Mouse (Mus musculus) spleen, postnatal 10 days (tissue): ENCODE measurements at regions not wholly inside any gene's neighbourhood (a gene's known extent, or its start where the extent isn't known, plus 50 kb on each side); places are given as distances from the start of the nearest gene placed in this dataset.
A peak's percentile ranks its signal among the peaks of the same experiment; 100 is the strongest.

Experiments used
- DNase-seq, 2 experiments: peaks; one replicate each; pipeline ENCODE4 v3.0.0; 2021 to 2022; ENCODE audit warnings: low spot score in 2 of 2

DNA sequence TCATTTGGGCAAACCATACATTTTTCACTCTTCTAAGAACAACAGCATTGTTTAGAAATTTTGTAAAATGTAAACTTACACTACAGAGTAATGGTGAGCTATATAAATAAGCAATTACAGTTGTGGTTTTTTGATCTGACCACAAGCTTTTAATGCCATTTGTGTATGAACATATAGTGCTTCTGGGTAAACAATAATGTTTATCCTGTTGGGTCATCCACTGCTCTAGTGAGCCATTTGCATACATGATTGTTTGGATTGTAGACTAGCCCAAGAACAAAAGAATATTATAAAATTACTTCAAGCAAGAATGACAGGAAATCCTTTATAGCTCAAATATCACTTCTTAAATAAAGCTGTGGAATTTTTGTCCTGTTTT is 68.4 kb upstream of the Zeb2 start:
- DNase-seq: no peak

DNA sequence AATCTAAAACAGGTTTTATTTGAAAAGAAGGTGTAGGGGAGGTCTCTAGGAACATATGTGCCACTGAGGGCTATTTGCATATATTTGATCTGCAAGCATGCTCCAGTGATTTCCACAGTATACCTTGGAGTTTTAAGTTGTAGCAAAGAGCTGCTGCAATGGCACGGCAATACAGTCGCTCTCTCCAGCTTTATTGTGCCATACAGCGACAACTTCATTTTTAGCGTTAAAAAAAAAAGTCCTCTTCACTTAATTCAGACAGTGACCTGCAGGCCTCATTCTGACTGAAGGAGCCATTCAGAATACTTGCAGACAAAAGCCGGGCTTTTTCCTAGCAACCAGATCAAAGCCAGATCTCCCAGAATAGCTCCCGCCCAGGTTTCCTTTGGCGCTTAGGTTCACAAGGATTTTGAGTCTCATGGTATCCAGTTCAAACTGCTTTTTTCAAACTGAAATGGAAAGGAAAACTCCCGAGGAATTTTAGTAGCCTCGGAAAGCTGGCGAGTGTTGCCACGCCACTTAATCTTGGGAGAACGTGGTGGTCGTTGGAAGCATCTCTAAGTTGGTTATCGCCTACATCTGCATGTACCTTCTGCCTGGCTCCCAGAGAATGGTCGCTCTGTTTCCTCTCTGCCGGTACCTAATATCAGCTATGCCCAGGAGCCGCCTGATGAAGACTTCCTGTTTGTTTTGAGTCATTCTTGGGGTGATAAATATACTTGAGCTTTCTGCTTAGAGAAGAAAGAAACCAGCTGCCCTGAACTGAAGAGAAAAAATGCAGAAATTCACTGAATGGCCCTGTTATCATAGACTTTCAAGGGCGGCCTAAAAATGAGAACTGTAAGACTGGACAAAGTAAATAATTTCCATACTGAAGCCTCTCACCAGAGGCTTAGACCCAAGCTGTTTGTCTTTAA is 67.8 kb upstream of the Zeb2 start:
- no peak for DNase-seq

- DNase-seq: no peak
These were observed 67.0 kb upstream of the Zeb2 start for GRCm38 (mm10) chr2:45184149-45184548.

GRCm38 (mm10) chr2:45182876-45183275 is 65.7 kb upstream of the Zeb2 start:
- no peak for DNase-seq

GRCm38 (mm10) chr2:45181552-45181951 is 64.4 kb upstream of the Zeb2 start:
- DNase-seq: no peak

DNA sequence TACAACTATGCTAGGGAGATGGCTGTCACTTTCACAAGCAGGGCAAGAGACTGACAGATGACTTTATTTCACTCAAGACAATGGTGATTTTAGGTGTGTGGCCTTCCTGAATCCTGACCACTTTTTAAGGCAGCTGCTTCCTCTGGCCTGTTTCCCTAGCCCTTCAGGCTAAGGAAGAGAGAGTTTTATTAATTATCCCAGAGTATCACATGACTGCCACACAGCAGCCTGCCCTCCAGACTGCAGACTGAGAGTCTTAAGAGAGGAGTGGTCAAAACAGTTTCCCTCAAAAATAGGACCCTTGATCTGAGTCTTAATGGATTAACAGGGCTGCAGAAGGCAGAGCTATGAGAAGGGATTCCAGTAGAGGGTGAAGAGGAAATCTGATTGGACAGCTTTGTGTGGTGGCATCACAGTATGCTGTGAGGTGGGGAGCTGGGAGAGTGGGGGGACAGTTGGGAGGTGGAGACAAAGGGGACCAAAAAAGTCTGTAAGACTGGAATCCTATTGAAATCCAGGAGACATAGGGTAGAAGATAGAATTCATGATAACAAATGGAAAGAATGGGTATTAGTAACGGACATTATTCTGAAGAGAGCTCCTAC is 61.8 kb upstream of the Zeb2 start:
- DNase-seq: no peak

DNA sequence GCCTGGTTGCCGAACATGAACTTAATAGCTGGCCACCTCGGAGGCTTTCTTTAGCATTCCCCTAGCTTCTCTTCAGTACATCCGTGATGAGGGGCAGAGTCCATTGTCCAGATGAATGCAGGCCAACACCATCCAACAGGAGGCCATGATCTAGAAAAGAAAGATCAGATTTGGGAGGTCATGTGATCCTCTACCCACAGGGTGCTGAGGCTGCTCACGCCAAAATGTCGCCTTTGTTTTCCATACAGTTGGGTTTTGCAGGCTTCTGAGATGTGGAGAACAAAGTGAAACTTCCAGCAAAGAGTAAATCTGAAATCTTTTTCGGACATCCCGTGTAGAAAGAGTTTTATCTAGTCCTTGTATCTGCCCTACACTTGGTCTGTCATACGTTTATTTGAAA is 55.2 kb upstream of the Zeb2 start:
- DNase-seq: no peak

DNA sequence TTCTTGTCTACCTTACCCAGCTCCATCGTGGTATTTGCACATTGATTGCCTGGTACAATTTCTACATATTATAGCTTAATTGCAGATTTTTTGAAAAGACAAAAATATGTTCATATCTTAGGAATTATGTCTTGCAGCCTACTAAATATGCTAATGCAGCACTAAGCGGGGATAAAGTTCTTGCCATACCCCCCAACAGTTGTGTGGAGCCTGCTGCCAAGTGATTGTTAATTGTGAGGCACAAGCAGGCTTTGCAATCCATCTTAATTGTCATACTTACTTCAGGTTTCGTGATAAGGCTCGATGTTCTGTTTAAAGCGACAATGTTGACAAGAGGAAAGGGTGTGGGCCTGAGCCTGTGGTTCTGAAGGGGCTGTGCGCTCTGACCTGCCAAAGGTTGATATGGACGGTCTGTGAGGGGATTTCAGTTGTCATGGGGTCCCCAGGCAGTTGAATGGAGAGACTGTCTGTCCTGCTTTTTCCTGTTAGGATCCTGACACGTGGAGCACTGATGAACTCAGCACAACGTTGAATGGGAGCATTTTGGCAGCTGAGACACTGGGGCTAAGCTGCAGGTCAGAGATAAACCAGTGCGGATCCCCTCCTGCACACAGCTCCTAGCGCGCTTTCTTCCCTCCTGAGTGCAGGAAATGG is 54.5 kb upstream of the Zeb2 start:
- peak in 1 of 2 experiments; percentile 42 for DNase-seq

GRCm38 (mm10) chr2:45170272-45170671 is 53.1 kb upstream of the Zeb2 start:
- no peak for DNase-seq

GRCm38 (mm10) chr2:45169429-45170070 is 52.4 kb upstream of the Zeb2 start:
- DNase-seq: no peak

DNA sequence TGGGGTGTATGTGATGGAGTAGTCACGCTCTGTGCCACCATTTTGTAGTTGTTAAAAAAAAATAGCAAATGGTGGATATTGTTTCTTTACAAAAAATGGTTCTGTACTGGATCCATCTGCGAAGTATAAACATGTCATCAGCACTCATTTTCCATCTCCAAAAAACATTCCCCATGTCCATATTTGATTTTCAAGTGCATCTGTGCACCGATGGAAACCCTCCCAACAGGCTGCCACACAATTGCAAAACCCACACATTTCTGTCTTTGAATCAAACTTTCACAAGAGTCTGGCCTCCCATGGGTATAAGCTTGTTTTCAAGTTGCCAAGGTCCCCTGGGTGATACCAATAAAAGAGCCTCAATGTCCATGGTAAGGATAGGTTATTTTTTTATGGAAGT is 51.4 kb upstream of the Zeb2 start:
- DNase-seq: no peak
